Mouse (Mus musculus) lung, embryonic 16.5 days (tissue): ENCODE data around the gene Zfp697. TPM values are rescaled to one million over a fixed set of nuclear protein-coding genes. Genes with fewer than 3 reads are reported as not detected.

ENCODE experiments used
- ATAC-seq: fragments of 200-750 bp; cut with Nextera tagmentation; 2 replicates; pipeline ENCODE4 v1.8.0; 2017; ENCODE audit warnings: low read depth, mild to moderate bottlenecking, moderate library complexity
- H3K27ac ChIP-seq: fragments of 300-500 bp; sonication (generic); 2 replicates; pipeline ENCODE4 v1.5.1; 2014; ENCODE audit warnings: mild to moderate bottlenecking, control low read depth, low read length
- H3K27me3 ChIP-seq: fragments of 300-500 bp; sonication (generic); 2 replicates; pipeline ENCODE4 v1.6.1; 2014; ENCODE audit warnings: low read depth, low read length, mixed read lengths; ENCODE audit not compliant: control insufficient read depth, insufficient read depth
- H3K36me3 ChIP-seq: fragments of 300-500 bp; sonication (generic); 2 replicates; pipeline ENCODE4 v1.6.1; 2014; ENCODE audit warnings: low read length; ENCODE audit not compliant: control insufficient read depth, insufficient read depth
- H3K4me1 ChIP-seq: fragments of 300-500 bp; sonication (generic); replicated peaks from 2 replicates; pipeline ENCODE4 v1.6.1; 2014; ENCODE audit warnings: low read length, mixed read lengths; ENCODE audit not compliant: control insufficient read depth, insufficient read depth
- H3K4me2 ChIP-seq: fragments of 300-500 bp; sonication (generic); 2 replicates; pipeline ENCODE4 v1.6.1; 2014; ENCODE audit warnings: low read depth, low read length, control low read depth
- H3K4me3 ChIP-seq: fragments of 300-500 bp; sonication (generic); 2 replicates; pipeline ENCODE4 v1.5.1; 2014; ENCODE audit warnings: mild to moderate bottlenecking, low read length, control low read depth
- H3K9ac ChIP-seq: fragments of 300-500 bp; sonication (generic); 2 replicates; pipeline ENCODE4 v1.6.1; 2014; ENCODE audit warnings: low read length, control low read depth
- H3K9me3 ChIP-seq: fragments of 300-500 bp; sonication (generic); 2 replicates; pipeline ENCODE4 v1.6.1; 2016; ENCODE audit warnings: low read length; ENCODE audit not compliant: control insufficient read depth
- WGBS: fragments of 180-500 bp; shearing (Covaris S2); extraction: QIAGEN DNeasy Blood & Tissue Kit; methylation state at CpG from one replicate; pipeline ENCODE4 v1.1.7; 2014; 5-methylcytosine and 5-hydroxymethylcytosine counted together
- polyA plus RNA-seq: library from polyadenylated mRNA; unstranded; fragments of >200 nt; fragmentation: Nextera tagmentation; extraction: Ambion mirVana; gene quantifications from 2 replicates; pipeline ENCODE4 v1.2.1, GENCODE M21; 2015

Gene Zfp697
- polyA plus RNA-seq, 1 experiment from 2014 or later = 7.1 TPM

- H3K36me3 ChIP-seq = no peaks in the 10 kb centered on the region
- no peaks in the 10 kb centered on the region for H3K9me3 ChIP-seq
- H3K4me1 ChIP-seq = no peaks in the 10 kb centered on the region
- ATAC-seq = no peak
- H3K9ac ChIP-seq = no peak overlapping the region
- no peak overlapping the region for H3K4me3 ChIP-seq
- H3K27me3 ChIP-seq = no peaks in the 10 kb centered on the region
- no peak overlapping the region for H3K27ac ChIP-seq
- H3K4me2 ChIP-seq = no peak overlapping the region
- 71% methylated on average over 3 of the region's 3 CpGs for WGBS
Observed at GRCm38 (mm10) chr3:98366086-98366485, 16.2 kb upstream of the Zfp697 start.

GRCm38 (mm10) chr3:98366823-98367222 lies 15.4 kb upstream of the Zfp697 start:
- no peak overlapping the region for H3K4me3 ChIP-seq
- H3K9ac ChIP-seq = no peak overlapping the region
- 63% methylated on average over 4 of the region's 4 CpGs for WGBS
- no peaks in the 10 kb centered on the region for H3K36me3 ChIP-seq
- H3K9me3 ChIP-seq = no peaks in the 10 kb centered on the region; the same call in 1 of the 2 replicates
- H3K27me3 ChIP-seq = no peaks in the 10 kb centered on the region
- no peaks in the 10 kb centered on the region for H3K4me1 ChIP-seq
- no peak for ATAC-seq
- no peak overlapping the region for H3K4me2 ChIP-seq
- H3K27ac ChIP-seq = no peak overlapping the region

- H3K9me3 ChIP-seq = no peaks in the 10 kb centered on the region; the same call in 1 of the 2 replicates
- no peak overlapping the region for H3K9ac ChIP-seq
- no peaks in the 10 kb centered on the region for H3K27me3 ChIP-seq
- H3K4me3 ChIP-seq = no peak overlapping the region
- H3K36me3 ChIP-seq = no peaks in the 10 kb centered on the region
- H3K4me2 ChIP-seq = no peak overlapping the region
- H3K4me1 ChIP-seq = no peaks in the 10 kb centered on the region
- no peak for ATAC-seq
- no peak overlapping the region for H3K27ac ChIP-seq
- WGBS = 50% methylated on average over 4 of the region's 4 CpGs
Observed at GRCm38 (mm10) chr3:98368283-98368682, 14.0 kb upstream of the Zfp697 start.

GRCm38 (mm10) chr3:98368776-98369175 lies 13.5 kb upstream of the Zfp697 start:
- Histone ChIP-seq H3K4me2 (no peak overlapping the region), H3K36me3 (no peaks in the 10 kb centered on the region), H3K27ac (no peak overlapping the region), H3K4me1 (no peaks in the 10 kb centered on the region), H3K4me3 (no peak overlapping the region), H3K27me3 (no peaks in the 10 kb centered on the region), H3K9ac (no peak overlapping the region), H3K9me3 (no peaks in the 10 kb centered on the region; the same call in 1 of the 2 replicates)
- ATAC-seq = no peak
- 92% methylated on average over 2 of the region's 2 CpGs for WGBS

- no peaks in the 10 kb centered on the region for H3K36me3 ChIP-seq
- no peak overlapping the region for H3K4me2 ChIP-seq
- ATAC-seq = no peak
- 0 out of 2 replicates have a peak, but pooled peaks cover 2% of the 10 kb centered on the region for H3K4me1 ChIP-seq
- H3K4me3 ChIP-seq = no peak overlapping the region
- no peaks in the 10 kb centered on the region; the same call in 1 of the 2 replicates for H3K9me3 ChIP-seq
- no peak overlapping the region for H3K9ac ChIP-seq
- H3K27ac ChIP-seq = no peak overlapping the region
- no peaks in the 10 kb centered on the region for H3K27me3 ChIP-seq
- WGBS = 28% methylated on average over 3 of the region's 3 CpGs
Observed at GRCm38 (mm10) chr3:98374062-98374719, 8.1 kb upstream of the Zfp697 start.

- H3K36me3 ChIP-seq = no peaks in the 10 kb centered on the region
- no peak overlapping the region for H3K4me3 ChIP-seq
- no peak overlapping the region for H3K27ac ChIP-seq
- H3K9ac ChIP-seq = no peak overlapping the region
- ATAC-seq = no peak
- no peaks in the 10 kb centered on the region; the same call in 1 of the 2 replicates for H3K9me3 ChIP-seq
- H3K27me3 ChIP-seq = no peaks in the 10 kb centered on the region
- 0 out of 2 replicates have a peak, but pooled peaks cover 2% of the 10 kb centered on the region for H3K4me1 ChIP-seq
- WGBS = 69% methylated on average over 5 of the region's 5 CpGs
- no peak overlapping the region for H3K4me2 ChIP-seq
Observed at GRCm38 (mm10) chr3:98374980-98375379, 7.3 kb upstream of the Zfp697 start.

- H3K4me2 ChIP-seq = no peak overlapping the region
- no peaks in the 10 kb centered on the region for H3K36me3 ChIP-seq
- no peak overlapping the region for H3K4me3 ChIP-seq
- H3K9ac ChIP-seq = no peak overlapping the region
- 76% methylated on average over 4 of the region's 4 CpGs for WGBS
- no peak for ATAC-seq
- H3K4me1 ChIP-seq = peaks cover 3% of the 10 kb centered on the region
- no peaks in the 10 kb centered on the region for H3K27me3 ChIP-seq
- H3K9me3 ChIP-seq = no peaks in the 10 kb centered on the region
- H3K27ac ChIP-seq = no peak overlapping the region
Observed at GRCm38 (mm10) chr3:98378267-98378666, 4.0 kb upstream of the Zfp697 start.

- H3K36me3 ChIP-seq = no peaks in the 10 kb centered on the region
- no peaks in the 10 kb centered on the region for H3K9me3 ChIP-seq
- no peak overlapping the region for H3K27ac ChIP-seq
- no peak overlapping the region for H3K4me2 ChIP-seq
- no peak overlapping the region for H3K9ac ChIP-seq
- no peak overlapping the region for H3K4me3 ChIP-seq
- H3K27me3 ChIP-seq = no peaks in the 10 kb centered on the region
- WGBS = 7% methylated on average over 7 of the region's 7 CpGs
- H3K4me1 ChIP-seq = peaks cover 10% of the 10 kb centered on the region
- ATAC-seq = no peak
Observed at GRCm38 (mm10) chr3:98379236-98379635, 3.0 kb upstream of the Zfp697 start.

GRCm38 (mm10) chr3:98381677-98382245 lies 500 bp upstream of the Zfp697 start:
- 6% methylated on average over 17 of the region's 17 CpGs for WGBS
- peak; percentile 12 for ATAC-seq
- H3K27ac ChIP-seq = no peak overlapping the region
- H3K9ac ChIP-seq = peak overlapping the region; percentile 78
- H3K4me1 ChIP-seq = peaks cover 16% of the 10 kb centered on the region
- no peaks in the 10 kb centered on the region for H3K36me3 ChIP-seq
- peak overlapping the region; percentile 94 for H3K4me2 ChIP-seq
- H3K9me3 ChIP-seq = no peaks in the 10 kb centered on the region
- H3K27me3 ChIP-seq = no peaks in the 10 kb centered on the region
- H3K4me3 ChIP-seq = peak overlapping the region; percentile 87
